Mouse (Mus musculus): ENCODE data around the gene Cdkn1a. TPM values are rescaled to one million over a fixed set of nuclear protein-coding genes. Genes with fewer than 3 reads are reported as not detected.
A peak's percentile ranks its signal among the peaks of the same experiment; 100 is the strongest.
"Not testable (repeated sequence)": the region's sequence is repeated elsewhere in the genome, so short reads cannot be mapped to it uniquely, and the experiment has no call there.

Cdkn1a gene
- total RNA-seq, 2 experiments from 2014 or later = 46.6 to 201 TPM

DNA sequence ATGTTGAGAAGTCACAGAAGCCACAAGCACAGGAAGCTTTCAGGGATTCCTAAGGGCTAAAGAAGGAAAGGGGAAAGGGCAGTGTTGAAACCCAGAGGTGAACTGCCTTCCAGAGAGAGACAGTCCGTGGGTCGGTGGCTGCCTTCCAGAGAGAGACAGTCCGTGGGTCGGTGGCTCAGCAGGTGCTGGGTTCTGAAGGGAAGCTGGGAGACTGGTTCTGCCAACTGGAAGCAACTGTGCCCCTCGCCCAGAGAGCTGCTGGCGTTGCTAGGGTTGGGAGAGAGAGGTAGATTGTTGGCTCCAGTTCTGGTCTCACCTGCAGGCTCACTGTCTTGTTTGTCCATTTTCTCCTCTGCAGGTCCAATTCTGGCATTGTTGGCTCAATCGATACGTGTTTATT is 32.3 kb upstream of the Cdkn1a start:
- no peak for DNase-seq

DNA sequence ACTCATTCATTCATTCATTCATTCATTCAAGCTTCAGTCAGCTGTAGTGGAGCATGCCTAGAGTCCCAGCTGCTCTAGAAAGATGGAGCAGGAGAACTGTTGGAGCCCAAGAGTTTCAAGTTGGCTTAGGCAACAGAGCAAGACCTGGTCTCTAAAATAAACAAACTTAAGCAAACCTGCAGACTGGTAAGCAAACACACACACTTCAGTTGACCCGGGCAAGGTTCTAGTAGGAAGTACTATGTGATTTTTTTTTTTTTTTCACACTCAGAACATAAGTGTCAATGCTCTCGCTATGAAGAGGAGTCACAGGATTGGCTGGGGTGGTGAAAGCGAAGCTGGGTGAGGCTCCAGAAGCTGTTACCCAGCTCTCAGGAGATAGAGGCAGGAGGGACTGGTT is 31.2 kb upstream of the Cdkn1a start:
- DNase-seq = no peak

DNA sequence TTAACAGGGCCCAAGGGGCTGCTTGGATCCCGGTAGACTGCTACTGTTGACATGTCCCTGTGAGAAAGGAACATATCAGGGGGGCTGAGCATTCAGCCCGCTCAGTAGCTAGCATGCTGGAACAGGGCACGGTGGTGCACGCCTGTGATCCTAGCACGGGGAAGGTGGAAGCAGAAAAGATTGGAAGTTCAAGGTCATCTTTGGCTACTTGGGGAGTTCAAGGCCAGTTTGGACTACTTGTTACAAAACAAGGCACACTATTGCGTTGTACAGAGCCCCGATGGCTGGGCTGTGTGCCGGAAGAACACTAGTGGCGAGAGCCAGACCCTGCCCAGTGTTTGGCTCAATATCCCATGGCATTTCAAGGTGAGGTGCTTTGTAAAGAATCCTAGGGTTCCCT is 29.8 kb upstream of the Cdkn1a start:
- DNase-seq = peak; percentile 49

DNA sequence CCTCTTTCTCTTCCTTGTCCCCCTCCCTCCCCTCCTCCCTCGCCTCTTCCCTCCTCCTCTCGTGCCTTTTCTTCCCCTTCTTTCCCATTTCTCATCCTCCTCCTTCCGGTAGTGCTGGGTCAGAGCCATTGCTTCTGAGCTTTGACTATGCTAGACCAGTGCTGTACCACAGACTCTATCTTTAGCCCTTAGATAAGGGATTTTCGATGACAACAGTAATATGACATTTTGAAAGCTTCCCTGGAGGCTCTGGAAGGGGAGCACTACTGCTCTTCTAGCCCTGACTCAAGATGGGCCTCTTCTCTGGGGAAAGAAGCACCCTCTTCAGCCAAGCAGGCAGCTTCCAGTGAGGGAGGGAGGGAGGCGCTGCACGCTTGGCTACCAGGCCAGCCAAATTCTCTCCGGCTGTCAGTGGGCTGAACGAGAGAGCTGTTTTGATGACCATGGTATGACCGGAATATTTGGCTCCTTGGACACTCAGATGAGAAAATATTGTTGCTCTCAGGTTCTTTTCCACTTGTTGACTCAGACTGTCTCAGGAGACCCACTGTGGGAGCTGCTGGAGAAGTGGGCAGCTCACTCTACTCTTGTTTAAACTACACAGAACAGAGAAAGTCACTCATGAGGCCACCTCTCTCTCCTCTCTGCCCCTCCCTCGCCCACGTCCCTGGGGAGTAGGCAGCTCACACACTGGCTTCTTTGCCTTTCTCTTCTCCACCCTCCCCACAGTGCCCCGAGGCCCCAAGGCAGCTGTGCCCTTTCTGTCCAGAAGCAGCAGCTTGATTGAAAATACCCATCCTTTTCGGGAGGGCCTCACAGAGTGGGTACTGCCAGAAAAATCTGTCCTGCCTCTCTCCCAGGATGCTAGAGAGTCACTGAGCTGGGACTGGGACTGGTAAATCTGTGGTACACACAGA is 28.4 kb upstream of the Cdkn1a start:
- DNase-seq = no peak

DNA sequence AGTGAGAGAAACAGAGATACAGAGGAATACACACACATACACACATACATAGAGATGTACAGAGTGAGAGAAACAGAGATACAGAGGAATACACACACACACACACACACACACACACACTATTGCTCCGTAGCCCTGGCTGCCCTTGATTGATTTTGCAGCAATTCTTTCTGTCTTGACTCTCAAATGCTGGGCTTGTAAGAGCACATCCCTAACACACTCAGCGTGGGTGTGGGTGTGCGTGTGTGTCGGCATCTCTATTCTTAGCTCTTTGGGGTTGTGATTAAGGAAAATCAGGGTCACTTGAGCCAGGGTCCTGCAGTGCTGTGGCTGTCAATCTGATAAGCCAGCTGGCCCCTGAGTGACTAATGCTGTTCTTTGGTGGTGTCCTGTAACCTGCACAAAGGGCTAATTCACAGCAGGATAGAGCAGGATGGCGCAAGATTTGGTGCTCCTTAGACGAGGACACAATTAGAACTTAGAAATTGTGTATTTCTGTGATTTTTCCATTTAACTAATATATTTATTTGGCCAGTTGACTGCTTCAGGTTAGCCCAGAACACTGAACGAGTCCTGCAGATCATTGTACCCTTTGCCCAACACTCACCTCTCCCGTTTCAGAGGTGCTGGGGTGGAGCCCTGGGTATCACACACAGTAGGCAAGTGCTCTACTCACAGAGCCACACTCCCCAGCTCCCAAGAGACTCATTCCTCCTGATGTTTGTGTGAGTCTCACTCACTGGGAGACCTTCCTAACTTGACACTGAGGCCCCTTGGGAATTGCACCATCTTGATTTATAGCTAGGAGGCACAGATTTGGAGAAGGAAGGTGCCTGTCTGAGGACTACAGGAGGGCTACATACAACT is 27.4 kb upstream of the Cdkn1a start:
- DNase-seq = no peak

DNA sequence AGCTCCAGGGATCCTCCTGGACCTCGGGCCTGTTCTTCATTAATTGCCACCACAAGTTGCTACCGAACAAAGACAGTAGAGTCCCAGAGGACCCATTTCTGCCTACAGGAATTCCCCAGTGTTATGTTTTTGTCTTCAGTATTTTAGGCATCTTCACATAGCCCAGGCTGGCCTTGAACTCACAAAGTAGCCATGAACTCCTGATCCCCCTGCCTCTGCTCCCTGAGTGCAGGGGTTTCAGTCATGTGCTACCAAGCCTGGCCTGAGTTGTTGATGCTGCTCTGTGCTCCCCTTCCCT is 26.8 kb upstream of the Cdkn1a start:
- DNase-seq = no peak

DNA sequence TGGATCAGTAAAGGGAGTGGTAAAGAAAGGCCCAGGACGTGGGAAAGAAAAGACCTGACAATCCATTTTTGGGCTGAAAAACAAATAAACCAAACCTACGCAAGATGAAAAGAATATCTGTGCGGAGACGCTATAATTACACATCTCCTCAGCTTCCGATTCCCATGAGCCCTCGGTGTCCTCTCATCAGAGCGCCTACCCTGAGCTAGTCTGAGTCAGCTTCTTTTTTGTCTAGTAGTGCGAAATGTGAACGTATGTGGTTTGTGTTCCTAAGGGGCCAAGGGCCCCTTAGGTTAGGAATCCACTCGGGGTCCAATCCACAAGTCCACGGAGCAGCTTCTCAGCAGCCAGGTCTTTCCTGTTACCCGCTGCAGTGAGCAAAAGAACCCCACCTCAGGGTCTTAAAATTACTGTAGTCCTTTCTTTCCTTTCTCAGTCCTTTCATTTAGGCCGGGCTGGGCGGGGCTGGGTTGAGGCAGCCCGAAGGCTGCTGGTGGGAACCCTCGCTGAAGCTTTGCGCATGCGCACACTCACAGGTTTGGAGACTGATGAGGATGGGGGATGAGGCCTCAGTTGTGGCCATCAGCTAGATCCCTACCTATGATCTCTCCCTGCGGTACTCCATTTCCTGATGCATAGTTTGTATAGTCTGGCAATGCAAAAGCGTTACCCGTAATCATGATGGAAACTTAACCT is 25.4 kb upstream of the Cdkn1a start:
- no peak for DNase-seq

DNA sequence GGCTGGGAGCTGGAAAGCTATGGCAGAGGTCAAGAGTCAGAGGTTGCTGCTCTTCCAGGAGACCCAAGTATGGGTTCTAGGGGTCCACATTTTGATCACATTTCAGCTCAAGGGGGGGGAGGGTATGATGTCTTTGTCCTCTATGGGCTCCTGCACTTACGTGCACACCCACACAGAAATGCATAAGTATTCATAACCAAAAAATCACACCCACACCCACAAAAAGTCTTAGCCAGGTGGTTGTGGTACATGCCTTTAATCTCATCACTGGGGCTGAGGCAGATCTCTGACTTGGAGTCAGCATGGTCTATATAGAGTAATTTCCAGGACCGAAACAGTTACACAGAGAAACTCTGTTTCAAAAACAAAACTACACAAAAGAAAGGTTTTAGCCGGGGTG is 24.8 kb upstream of the Cdkn1a start:
- DNase-seq = no peak

DNA sequence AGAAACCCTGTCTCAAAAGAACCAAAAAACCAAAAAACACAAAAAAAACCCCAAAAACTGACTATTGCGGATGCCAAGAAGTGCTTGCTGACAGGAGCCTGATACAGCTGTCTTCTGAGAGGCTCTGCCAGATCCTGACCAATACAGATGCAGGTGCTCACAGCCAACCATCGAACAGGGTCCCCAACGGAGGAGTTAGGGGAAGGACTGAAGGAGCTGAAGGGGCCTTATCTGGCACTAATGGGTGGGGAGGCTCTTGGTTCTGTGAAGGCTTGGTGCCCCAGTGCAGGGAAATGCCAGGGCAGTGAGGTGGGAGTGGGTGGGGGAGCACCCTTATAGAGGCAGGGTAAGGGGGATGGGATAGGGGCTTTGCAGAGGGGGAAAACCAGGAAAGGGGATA is 23.4 kb upstream of the Cdkn1a start:
- not testable (repeated sequence) for DNase-seq

DNA sequence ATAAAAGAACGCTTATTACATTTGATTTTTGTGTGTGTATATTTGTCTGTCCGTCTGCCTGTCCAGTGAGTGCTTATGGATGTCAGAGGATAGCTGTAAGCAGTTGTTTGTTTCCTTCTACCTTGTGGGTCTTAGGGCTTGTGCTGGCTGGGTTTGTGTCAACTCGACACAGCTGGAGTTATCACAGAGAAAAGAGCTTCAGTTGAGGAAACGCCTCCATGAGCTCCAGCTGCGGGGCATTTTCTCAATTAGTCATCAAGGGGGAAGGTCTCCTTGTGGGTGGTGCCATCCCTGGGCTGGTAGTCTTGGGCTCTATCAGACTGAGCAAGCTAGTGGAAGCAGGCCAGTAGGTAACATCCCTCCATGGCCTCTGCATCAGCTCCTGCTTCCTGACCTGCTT is 22.9 kb upstream of the Cdkn1a start:
- DNase-seq = no peak

DNA sequence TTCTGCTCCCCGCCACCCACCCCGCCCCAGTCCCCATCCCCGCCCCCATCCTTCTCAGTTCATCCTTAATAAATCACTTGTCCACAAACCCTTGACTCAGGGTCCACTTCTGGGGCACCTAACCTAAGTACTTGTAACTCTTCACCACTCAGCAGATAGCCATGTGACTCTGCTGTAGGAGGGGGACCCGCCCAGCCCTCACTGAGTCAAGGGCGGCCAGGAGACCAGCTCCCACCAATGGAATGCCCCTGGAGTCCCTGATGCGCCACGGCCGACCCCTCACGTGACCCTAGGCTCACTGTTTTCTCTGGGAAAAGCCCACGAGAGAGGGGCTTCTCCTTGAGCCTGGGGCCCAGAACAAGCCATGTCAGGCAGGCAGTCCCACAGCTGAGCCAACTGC is 21.7 kb upstream of the Cdkn1a start:
- DNase-seq = no peak

DNA sequence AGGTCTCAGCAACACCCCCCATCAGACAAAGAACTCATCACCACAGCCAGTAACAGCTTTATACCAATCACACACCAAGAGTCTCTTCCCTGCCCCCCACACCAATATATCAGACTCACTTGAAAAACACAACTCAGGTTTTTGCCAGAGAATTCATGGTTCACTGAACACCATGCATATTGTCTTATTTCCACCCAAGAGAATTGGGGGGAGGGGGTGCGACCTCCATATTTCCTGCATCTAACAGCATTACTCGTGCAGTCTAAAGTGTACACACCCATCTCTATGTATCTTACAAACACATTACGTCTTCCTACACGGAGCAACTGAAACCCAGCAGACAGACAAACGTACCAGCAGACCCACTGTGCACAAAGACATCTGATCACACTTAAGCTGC is 19.0 kb upstream of the Cdkn1a start:
- DNase-seq = no peak

DNA sequence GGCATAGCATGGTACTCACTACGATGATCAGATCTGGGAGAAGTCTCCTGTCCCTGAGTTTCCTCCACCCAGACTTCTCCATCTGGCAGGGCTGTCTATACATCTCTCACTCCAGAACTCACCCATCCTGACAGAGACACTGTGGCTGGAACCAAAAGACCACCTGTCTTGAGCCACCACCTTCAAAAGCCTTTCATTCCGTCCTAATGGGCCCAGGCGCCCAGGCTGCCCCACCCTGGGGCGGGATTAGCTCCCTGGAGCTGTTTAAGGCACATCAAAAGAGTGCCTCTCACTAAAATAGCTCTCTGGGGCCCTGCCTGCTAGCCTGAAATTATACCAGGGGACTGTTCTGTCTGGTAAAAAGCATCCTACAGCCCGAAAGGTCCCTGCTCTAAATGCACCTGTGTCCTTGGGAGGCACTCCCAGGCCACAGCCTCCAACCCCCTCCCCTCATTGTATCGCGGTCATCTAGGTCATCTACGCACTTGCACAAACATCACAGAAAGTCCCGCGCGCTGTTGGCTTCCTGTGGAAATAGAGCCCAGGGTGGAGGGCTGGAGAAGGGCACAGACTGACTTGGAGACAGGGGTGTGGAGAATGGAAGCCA is 18.0 kb upstream of the Cdkn1a start:
- no peak for DNase-seq

DNA sequence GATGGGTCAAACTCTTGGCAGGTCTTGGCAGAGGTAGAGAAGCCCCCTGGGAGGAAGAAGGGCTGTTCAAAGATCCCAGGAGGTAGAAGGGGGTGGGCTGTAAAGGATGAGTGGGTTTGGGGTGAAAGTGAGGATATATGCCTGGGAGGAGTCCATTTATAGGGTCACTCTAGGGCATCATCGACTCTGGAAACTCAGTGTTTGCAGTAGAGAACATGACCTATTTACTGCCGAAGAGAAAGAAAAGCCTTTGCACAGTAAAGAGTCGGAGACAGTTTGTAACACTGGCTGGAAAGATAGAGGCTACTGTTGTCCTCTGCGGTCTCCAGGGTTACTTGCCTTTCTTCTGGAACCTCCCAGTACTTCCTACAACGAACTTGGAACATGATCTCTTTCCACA is 17.5 kb upstream of the Cdkn1a start:
- DNase-seq = no peak

DNA sequence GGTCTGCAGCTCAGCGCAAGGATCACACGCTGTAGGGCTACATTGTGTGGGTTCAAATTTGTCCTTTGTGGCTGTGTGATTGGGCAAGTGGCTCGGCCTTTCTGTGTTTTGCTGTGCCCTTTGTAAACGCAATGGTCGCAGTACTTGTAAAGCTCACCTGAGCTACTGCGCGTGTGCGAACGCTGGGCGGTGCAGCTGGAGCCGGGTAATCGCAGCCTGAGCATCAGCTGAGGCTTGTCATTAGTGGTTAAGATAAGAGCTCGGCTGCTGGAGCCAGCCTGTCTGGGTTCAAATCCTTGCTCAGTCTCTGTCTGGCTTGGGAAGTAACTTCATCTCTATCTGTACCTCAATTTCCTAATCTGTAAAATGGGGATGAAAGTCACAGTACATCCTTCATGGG is 16.7 kb upstream of the Cdkn1a start:
- no peak for DNase-seq

DNA sequence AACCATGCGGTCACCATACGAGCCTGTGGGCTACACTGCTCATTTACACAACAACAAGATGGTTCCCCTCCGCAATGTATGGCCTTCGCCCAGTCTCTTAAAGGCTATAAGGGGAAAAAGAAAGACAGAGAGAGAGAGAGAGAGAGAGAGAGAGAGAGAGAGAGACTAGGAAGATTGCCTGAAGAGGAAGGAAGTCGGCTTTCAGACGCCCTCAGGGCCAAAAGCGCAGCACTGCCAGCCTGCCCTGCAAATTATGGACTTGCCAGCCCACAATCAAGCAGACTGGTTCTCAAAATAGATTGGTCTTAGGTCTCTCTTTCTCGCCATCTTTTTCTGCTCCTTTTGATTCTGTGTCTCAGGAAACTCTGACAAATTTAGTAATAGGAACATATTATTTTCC is 14.5 kb upstream of the Cdkn1a start:
- DNase-seq = no peak

DNA sequence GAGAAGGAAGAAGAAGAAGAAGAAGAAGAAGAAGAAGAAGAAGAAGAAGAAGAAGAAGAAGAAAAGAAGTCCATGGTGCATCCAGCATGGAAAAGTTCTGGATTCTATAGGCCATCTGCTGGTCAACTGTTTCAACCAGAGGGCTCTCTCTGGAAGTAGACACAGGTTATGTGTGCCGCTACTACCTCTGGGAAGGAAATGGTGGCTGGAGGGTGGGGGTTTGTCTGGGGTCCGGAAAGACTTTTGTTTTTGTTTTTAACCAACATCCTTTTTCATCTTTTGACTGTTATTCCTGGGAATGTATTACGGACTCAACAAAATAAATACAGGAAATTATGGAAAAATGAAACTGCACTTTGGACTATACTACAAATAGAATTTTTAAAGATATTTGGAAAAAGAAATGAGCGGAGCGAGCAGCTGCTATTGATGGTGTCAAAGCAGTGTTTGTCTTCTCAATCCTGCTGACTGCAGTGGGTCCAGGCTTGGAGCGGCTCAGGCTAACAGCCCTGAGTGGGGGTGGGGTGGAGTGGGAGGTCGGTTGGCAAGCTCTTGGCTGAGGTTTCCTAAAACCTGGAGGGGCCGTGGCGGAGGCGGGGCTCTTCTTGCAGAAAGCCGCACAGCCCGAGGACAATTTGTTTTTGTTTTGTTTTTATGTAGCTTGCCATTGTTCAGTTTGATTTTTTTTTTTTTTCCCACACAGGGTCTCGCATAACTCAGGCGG is 12.8 kb upstream of the Cdkn1a start:
- DNase-seq = peak; percentile 60

DNA sequence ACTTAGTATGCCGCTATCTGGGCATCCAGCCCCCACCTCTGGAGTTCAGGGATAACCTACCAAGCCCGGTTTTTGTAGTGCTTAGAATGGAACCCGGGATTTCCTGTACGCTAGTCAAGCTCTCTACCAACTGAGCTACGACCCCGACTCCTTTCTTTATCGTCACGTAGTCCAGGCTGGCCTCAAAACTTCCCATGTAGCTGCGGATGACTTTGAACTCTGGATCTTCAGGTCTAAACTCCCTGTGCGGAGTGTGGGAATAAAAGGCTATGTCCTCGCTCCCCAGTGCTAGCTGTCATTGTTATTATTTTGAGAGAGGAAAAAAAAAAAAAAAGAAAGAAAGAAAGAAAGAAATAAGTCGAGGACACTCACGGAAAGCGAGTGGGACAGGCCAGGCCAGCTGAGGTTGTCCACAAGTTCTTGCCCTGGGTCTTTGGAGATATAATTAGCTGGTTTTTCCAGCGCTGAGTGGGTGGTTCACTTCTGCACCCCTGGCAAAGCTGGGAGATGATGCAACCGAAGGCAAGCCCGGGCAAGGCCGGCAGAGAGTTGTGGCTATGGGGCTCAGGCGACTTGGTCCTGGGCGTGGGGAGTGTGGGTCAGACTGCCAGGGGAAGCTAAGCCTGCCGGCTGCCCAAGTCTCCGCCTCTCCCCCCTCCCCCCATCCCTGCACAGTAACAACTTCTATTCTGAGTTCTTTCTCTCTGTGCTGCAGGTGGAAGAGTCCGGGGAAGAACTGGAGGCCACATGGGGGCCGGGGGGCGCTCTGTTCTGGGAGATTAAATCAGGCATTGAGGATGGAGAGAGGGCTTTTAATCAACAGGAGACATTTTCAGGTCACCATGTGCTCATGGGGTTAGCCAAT is 12.0 kb upstream of the Cdkn1a start:
- peak; percentile 77 for DNase-seq

DNA sequence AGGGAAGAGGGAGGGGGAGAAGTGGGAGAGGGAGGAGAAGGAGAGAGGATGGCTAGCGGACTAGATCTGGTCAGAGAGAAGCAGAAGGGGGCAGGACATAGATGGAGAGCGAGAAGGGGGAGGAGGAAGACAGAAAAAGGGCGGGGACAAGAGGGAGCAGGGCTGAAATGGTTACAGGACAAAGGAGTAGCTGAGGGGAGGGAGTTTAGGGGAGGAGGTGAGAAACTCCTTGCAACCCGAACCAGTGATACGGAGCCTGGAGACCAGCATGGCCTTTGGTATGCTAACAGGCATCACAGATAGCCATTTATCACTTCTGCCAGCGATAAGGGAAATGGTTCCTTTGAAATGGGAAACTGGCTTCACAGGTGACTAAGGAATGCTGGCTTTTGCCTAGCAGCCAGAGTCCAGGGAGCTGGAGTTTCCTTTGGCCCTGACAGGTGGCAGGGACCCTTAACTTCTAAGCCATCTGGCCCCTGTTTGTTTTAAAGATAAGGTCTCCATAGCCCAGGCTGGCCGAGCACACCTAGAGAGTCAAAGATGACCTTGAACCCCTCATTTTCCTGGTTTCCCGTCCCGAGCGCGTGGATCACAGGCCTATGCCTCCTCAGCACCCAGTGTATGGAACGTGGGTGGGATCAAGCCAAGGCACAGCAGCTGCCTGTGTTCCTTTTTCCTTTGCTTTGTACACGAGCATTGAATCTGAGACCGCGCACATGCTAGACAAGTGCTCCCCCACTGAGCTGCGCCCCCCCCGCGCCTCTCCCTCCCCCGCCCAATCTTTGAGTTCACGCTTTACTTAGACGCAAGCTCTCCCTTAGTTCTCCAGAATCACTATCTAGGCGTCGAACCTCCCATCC is 9.8 kb upstream of the Cdkn1a start:
- no peak for DNase-seq
